Mouse (Mus musculus) CD8-positive naive resting alpha-beta T cell, adult 2 months (primary cell): ENCODE data around the gene Gm44596.
"Not testable (repeated sequence)": the region's sequence is repeated elsewhere in the genome, so short reads cannot be mapped to it uniquely, and the experiment has no call there.

Experiments
- DNase-seq, 2 experiments: peaks; one replicate each; pipeline ENCODE4 v3.0.0; 2022; ENCODE audit warnings: low read depth in 2 of 2, low spot score in 2 of 2

Gm44596 gene

DNA sequence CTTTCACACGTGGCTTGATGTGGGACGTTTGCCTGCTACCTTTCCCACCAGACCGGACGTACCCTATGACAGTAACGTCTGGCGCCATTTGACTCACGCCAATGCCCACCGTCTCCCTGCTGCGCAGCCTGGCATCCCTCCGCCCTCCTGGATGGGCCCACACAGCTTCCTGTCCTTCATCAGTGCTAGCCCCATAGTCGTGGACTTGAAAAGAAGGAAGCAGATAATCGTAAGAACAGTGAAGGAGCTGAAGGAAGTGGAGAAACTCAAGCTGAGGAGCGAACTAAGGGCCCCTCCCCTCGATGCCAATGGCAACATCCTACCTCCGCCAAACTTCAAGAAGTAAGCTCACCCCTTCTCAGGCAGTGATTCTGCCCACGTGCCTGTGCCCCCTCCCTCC is 4.3 kb downstream of the Gm44596 start:
- no peak for DNase-seq

- DNase-seq = not testable (repeated sequence)
Measured at GRCm38 (mm10) chr6:128380594-128381167, 5.4 kb downstream of the Gm44596 start.

DNA sequence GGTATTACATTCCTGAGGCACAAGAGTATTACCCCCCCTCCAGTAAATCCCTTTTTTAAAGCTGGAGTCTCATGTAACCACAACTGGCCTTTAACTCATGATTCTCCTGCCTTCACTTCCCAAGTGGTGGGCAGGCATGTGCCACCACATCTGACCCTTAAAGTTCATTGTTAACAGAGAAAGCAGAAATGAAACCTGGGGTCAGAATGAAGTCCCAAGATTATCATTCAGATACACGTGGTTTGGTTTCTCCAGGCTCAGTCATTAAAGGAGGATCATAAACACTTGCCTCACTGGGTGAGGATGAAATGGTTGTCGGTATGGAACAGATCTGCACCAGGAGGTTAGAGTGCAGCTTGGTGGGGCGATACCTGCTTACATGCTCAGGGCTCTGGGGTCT is 6.0 kb downstream of the Gm44596 start:
- DNase-seq = no peak

DNA sequence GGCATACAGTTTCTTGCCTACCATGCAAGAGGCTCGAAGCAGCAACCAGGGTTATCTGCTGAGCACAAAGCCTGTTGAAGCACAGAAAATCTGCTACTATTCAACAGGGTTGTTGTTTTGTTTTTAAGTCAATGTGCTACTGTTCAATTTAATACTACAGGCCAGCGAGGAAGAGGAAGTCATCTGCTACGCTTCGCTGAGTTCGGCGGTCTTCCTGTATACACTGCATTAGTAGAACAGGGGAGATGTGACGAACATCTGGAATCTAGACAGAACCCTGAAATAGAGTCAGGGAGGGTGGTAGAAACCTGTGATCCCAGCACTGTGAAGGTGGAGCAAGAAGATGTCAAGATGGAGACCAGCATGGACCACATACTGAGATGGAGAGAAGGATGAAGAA is 8.4 kb downstream of the Gm44596 start:
- DNase-seq = no peak

DNA sequence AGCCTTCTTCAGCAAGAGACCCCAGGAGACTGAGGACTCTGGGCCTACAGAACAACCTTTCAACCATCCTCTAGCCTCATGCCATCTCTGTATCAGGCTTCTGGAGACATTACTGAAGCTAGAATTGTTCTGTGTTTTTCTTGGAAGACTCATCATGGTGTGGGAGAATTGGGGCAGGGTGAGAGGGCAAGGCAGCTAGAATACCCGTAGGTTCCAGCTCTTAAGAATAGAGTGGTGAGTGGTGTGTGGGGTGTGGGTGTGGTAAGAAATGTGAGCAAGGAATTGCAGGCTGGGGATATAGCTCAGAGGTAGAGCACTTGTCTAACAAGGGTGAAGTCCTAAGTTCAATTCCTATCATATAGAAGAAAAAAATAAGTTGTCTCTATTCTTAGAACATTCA is 9.7 kb downstream of the Gm44596 start:
- DNase-seq = no peak

DNA sequence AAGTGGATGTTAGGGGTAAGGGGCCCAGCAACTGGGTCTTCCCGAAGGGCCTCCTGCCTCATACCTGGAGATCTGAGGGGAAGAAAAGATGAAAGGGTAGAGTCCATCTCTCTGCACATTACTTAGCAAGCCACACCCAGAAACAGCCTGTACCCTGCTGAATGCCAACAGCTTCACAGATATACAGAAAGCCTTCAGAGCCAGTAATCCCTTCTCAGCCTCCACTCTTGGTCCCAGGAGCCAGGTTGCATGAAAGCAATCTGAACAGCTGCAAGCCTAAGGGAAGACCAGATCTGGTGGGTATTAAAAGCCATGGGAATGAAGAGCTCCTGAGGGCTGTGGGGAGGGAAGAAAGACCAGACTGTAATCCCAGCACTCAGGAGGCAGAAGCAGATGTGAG is 13.9 kb downstream of the Gm44596 start:
- DNase-seq = no peak

- no peak for DNase-seq
Measured at GRCm38 (mm10) chr6:128390683-128391082, 15.4 kb downstream of the Gm44596 start.

GRCm38 (mm10) chr6:128397574-128398261 is 22.4 kb downstream of the Gm44596 start:
- no peak for DNase-seq

- DNase-seq = no peak
Measured at GRCm38 (mm10) chr6:128398996-128399395, 23.7 kb downstream of the Gm44596 start, which contains the start of gene Nrip2. Nrip2 (plus strand) TSS chr6:128399296.

DNA sequence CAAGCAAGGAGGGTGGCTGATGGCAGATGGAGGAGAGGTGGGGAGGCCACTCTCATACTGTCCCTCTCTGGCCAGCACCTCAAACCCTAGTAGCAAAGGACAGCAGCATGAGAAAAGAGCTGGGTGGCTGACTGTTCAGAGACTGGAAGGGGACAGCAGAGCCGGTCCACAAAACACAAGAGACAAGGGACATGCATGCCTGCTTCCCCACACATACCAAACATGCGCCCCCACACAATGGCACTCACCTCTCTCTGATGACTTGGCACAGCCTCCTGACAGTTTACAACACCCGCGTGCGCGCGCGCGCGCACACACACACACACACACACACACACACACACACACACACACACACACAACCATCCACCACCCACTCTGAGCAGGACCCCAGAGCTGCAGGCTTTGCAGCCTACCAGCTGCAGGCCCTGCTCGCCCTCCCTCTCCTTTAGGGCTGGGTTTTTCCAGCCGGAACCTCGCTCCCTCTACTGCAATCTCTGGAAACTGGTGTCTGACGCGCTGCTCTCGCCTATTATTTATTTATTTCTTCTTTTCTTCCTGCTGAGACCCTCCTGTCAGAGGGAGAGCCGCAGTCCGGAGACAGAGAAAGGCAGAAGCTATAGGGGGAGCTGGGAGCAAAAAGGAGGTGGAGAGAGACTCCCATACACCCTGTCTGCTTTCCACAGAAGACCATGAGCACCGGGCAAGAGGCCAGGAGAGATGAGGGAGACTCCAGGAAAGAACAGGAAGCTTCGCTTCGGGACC is 24.3 kb downstream of the Gm44596 start:
- no peak for DNase-seq

GRCm38 (mm10) chr6:128404708-128405107 is 29.4 kb downstream of the Gm44596 start:
- DNase-seq = no peak

- no peak for DNase-seq
Measured at GRCm38 (mm10) chr6:128408544-128409125, 33.3 kb downstream of the Gm44596 start.

- DNase-seq = no peak
Measured at GRCm38 (mm10) chr6:128410305-128410704, 35.0 kb downstream of the Gm44596 start.

DNA sequence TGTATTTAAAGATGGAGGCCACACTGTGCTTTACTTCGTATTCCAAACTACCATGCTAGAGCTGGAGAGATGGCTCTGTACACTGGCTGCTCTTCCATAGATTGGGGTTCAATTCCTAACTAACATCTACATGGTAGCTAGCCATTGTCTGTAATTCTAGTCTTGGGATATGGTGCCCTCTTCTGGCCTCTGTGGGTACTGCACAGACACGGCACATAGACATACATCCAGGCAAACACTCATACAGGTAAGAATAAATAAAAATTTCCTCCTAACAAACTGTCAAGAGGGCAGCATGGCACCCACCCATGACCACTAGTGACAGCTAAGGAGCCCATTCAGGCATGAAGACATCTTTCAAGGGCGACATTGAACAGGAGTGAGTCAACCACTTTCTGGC is 35.8 kb downstream of the Gm44596 start:
- peak; percentile 71 to 74 for DNase-seq

GRCm38 (mm10) chr6:128416169-128416568 is 40.9 kb downstream of the Gm44596 start:
- DNase-seq = no peak

DNA sequence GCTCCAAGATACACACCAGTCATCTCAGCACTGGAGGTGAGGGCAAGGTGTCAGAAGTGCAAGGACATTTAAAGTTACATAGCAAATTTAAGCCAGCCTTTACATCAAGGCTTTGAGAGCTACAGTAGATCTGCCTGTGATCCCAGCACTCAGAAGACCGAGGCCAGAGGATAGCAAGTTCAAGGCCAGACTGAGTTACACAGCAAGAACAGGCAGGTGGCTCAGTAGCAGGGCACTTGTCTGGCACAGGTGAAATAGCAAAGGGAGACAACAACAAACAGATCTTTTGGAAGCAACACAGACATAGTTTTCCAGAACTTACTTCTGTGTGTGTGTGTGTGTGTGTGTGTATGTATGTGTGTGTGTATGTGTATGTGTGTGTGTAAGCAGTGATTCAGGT is 42.8 kb downstream of the Gm44596 start:
- no peak for DNase-seq

- DNase-seq = no peak
Measured at GRCm38 (mm10) chr6:128421036-128421435, 45.7 kb downstream of the Gm44596 start.

DNA sequence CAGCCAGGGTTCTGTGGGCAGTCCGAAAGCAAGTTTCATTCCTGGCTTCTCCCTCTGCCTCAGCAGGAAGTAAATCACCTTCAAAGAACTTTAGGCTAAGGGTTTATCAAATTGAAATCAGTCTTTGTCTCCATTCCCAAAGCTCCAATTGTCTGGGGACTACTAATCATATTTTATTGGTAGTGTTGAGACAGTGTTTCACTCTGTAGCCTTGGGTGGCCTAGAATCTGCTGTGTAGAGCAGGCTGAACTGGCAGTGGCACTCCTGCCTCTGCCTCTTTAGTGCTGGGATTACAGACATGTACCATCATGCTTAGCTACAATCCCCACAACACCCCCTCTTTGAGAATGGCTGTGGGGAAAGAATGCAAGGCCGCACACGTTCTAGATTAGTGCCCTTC is 46.2 kb downstream of the Gm44596 start:
- DNase-seq = no peak

DNA sequence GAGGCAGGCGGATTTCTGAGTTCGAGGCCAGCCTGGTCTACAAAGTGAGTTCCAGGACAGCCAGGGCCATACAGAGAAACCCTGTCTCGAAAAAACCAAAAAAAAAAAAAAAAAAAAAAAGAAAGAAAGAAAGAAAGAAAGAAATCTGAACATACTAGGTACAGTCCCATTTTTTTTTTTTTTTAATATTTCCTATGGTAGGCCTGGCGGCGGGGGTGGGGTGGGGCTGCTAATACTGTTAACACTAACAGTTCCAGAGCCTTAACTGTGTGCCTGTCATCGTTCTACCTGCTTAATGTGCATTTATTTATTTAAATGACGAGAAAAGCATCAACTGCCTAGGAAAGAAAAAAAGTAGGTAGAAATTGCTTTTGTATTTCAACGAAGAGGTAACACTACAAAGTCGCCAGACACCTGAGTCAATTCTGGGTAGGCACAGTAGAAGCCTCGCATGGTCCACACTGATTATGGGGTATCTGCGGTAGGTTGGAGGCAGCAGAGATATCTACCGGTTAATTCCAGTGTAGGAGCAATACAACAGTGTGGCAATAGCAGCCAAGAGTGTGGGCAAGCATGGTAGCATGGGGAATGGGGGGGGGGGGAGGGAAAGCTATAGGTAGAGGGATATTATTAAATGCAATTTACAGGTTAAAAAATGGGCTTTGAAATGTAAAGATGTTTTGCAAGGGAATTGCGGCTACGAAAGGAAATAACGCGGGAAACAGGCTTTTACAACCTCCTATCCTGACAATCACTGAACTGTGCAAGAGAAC is 48.4 kb downstream of the Gm44596 start:
- no peak for DNase-seq

DNA sequence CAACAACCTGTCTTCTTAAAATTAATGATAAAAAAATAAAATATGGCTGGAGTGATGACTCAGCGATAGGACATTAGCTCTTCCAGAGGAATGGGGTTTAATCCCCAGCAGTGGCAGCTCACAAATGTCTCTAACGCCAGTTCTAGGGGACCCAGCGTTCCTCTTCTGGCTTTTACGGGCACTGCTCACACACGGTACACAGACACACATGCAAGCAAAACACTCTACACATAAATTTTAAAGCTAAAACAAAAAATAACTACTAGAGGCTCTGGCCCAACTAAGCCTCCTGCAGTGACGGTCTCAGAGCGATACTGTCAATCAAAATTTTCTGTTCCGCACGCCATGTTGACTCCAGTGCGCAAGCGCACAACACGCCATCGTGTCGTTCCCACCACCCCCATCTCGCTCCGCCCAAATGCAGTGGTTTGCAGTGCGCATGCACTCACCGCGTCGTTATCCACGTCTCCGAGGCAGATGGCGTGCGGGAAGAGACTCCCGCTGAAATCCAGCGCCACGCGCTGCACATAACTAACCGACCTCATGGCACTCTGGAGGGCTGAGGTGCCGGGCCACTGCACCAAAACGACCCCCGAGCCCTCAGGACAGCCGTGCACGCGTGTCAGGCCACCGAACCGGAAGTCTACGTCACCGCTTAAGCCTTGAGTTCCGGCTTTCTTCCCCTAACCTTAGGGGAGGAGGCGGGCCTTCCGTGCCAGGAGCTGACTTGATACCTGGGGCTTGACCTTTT is 49.1 kb downstream of the Gm44596 start, which contains the start of gene Itfg2:
Gene Itfg2, minus strand, starts transcription at position 663 of the 751 bp plus-strand sequence.
- peak; percentile 94 to 96 for DNase-seq
